Mouse (Mus musculus): ENCODE results near the gene Sdf2. TPM values are rescaled to one million over a fixed set of nuclear protein-coding genes. Genes with fewer than 3 reads are reported as not detected.

Gene Sdf2
- polyA plus RNA-seq, 1 experiment from 2014 or later: 89.9 TPM

Other genes starting within 250 kb of the Sdf2 start
- 32.7 and 40.0 TPM in 2 replicates for gene Dhrs13, start 213.5 kb upstream of the Sdf2 start, polyA plus RNA-seq (2015; fragmentation: Nextera tagmentation; extraction: Ambion mirVana)
- gene Flot2, start 207.8 kb upstream of the Sdf2 start, polyA plus RNA-seq (2015; fragmentation: Nextera tagmentation; extraction: Ambion mirVana): 98.0 and 104 TPM in 2 replicates
- gene Eral1, start 165.4 kb upstream of the Sdf2 start, polyA plus RNA-seq (2015; fragmentation: Nextera tagmentation; extraction: Ambion mirVana): 29.8 and 31.3 TPM in 2 replicates
- gene Fam222b, start 151.1 kb upstream of the Sdf2 start, polyA plus RNA-seq (2015; fragmentation: Nextera tagmentation; extraction: Ambion mirVana): 27.3 and 28.8 TPM in 2 replicates
- 128 and 131 TPM in 2 replicates for gene Traf4, start 80.2 kb upstream of the Sdf2 start, polyA plus RNA-seq (2015; fragmentation: Nextera tagmentation; extraction: Ambion mirVana)
- 8.2 and 8.3 TPM in 2 replicates for gene Nek8, start 69.1 kb upstream of the Sdf2 start, polyA plus RNA-seq (2015; fragmentation: Nextera tagmentation; extraction: Ambion mirVana)
- 10.2 and 11.1 TPM in 2 replicates for gene Tlcd1, start 69.0 kb upstream of the Sdf2 start, polyA plus RNA-seq (2015; fragmentation: Nextera tagmentation; extraction: Ambion mirVana)
- gene Rpl23a, start 62.2 kb upstream of the Sdf2 start, polyA plus RNA-seq (2015; fragmentation: Nextera tagmentation; extraction: Ambion mirVana): 930 and 991 TPM in 2 replicates
- 58.8 and 60.3 TPM in 2 replicates for gene Rab34, start 57.3 kb upstream of the Sdf2 start, polyA plus RNA-seq (2015; fragmentation: Nextera tagmentation; extraction: Ambion mirVana)
- 1.7 and 2.3 TPM in 2 replicates for gene Proca1, start 52.4 kb upstream of the Sdf2 start, polyA plus RNA-seq (2015; fragmentation: Nextera tagmentation; extraction: Ambion mirVana)
- gene Supt6, start 241 bp downstream of the Sdf2 start, polyA plus RNA-seq (2015; fragmentation: Nextera tagmentation; extraction: Ambion mirVana): 28.2 and 29.5 TPM in 2 replicates
- 57.9 and 64.2 TPM in 2 replicates for gene 2610507B11Rik, start 16.0 kb downstream of the Sdf2 start, polyA plus RNA-seq (2015; fragmentation: Nextera tagmentation; extraction: Ambion mirVana)
- gene BC030499, start 45.1 kb downstream of the Sdf2 start, polyA plus RNA-seq (2015; fragmentation: Nextera tagmentation; extraction: Ambion mirVana): 0.19 and 0.25 TPM in 2 replicates
- gene Spag5, start 55.8 kb downstream of the Sdf2 start, polyA plus RNA-seq (2015; fragmentation: Nextera tagmentation; extraction: Ambion mirVana): 7.0 and 8.2 TPM in 2 replicates
- gene Aldoc, start 77.2 kb downstream of the Sdf2 start, polyA plus RNA-seq (2015; fragmentation: Nextera tagmentation; extraction: Ambion mirVana): 143 and 149 TPM in 2 replicates
- 79.6 and 79.7 TPM in 2 replicates for gene Pigs, start 82.7 kb downstream of the Sdf2 start, polyA plus RNA-seq (2015; fragmentation: Nextera tagmentation; extraction: Ambion mirVana)
- gene Unc119, start 97.7 kb downstream of the Sdf2 start, polyA plus RNA-seq (2015; fragmentation: Nextera tagmentation; extraction: Ambion mirVana): 80.0 and 81.9 TPM in 2 replicates
- gene Foxn1, start 140.8 kb downstream of the Sdf2 start, polyA plus RNA-seq (2015; fragmentation: Nextera tagmentation; extraction: Ambion mirVana): not detected in 2 replicates
- not detected in 2 replicates for gene Slc13a2, start 176.5 kb downstream of the Sdf2 start, polyA plus RNA-seq (2015; fragmentation: Nextera tagmentation; extraction: Ambion mirVana)
- gene Slc46a1, start 220.0 kb downstream of the Sdf2 start, polyA plus RNA-seq (2015; fragmentation: Nextera tagmentation; extraction: Ambion mirVana): 16.5 and 16.9 TPM in 2 replicates

Measured in neural tube, embryonic 13.5 days (tissue).